Mouse (Mus musculus) cerebellum, adult 18-20 months (tissue): ENCODE measurements around the gene Nog.
A peak's percentile ranks its signal among the peaks of the same experiment; 100 is the strongest.

Experiments
- DNase-seq, 2 experiments: peaks; one replicate each; pipeline ENCODE4 v3.0.0; 2021

The Nog gene

DNA sequence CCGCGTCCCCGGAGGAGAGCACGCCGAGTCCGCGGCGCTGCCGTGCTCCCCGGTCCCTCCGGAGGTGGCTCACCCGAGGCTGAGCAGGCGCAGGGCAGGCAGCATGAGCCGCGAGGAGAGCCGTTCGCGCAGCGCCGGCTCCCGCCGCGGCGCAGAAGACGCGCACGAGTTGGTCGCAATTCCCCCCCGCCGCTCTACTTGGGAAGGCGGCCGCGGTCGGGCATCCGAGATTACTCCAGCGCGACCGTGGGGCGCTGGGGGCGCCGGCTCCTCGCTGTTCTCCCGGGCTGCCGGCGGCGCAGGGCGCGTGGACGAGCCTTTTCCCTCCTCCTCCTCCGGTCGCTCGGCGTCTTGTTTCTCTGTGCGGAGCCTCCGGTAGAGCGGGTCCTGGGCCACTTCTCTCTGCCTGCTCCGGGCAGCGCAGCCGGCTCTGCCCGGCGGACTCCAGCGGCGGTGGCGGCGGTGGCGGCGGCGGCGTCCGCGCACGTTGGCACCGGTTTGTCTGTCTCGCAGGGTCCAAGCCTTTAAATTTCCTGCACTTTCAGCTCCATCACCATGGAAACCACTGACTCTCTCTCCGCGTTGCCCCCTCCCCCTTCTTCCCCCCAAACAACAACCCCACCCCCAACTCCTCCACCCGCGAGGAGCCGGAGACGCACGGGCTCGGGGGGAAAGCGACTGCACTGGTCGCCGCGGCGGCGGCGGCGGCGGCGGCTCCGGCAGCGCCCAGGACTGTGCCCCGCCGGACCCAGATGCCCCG is at the start of gene Nog:
Nog (minus strand) TSS at position 277 of the 760 bp plus-strand sequence.
- peak in 1 of 2 experiments; percentile 33 for DNase-seq

DNA sequence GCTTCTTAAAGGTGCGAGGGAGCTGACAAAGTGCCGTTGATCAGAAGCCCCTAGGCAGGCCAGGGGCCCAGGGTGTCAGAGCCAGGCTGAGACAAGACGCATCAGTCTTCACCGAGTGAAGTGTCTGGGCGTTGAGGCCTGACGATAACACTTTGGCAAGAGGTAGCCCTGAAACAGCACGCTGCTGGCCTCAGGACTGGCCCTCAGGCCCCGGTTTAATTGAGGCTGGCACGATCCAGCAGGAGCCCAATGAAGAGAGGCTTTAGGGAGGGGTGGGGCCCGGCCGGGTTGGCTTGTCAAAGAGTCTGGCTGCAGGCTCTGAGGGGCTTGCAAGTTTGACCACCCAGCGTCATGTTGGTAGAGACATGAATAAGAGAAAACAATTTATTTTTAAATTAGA is 38.1 kb upstream of the Nog start:
- DNase-seq, result no peak

DNA sequence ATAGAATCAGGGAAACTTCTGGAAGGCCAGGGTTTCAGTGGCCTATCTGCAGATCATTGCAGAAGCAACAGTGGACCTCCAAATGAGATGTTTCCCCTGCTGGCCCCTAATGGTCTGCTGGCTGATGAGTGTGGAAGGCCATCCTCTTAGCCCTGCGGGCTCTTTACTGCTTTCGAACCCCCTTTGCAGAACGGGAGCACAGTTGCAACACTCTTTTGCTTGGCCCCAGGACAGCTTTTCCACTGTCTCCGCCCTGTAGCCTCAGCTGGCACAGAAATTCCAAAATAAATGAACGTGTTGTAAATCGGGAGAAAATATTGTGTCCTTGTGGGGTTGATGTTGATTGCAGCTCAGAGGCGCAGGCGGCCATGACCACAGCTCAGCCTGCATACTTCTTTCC is 37.7 kb upstream of the Nog start:
- no peak for DNase-seq

DNA sequence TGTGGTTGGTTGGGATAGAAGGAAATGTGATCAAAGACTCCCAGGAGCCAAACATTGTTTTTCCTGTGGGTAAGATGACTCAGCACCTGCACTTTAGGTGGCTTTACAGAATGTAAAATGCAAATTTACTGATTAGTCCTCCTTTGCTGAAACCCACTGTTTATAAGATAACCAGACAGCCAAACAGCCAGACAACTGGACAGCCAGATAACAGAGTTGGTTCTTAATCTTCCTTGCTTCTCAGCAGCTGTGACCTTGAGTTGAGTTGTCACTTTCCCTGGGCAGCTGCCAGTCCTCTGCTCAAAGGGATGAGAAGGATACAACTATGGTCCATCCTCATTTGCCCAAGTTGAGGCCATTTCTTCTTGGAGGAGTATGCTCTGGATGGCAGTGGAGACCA is 35.8 kb upstream of the Nog start:
- DNase-seq, result no peak

DNA sequence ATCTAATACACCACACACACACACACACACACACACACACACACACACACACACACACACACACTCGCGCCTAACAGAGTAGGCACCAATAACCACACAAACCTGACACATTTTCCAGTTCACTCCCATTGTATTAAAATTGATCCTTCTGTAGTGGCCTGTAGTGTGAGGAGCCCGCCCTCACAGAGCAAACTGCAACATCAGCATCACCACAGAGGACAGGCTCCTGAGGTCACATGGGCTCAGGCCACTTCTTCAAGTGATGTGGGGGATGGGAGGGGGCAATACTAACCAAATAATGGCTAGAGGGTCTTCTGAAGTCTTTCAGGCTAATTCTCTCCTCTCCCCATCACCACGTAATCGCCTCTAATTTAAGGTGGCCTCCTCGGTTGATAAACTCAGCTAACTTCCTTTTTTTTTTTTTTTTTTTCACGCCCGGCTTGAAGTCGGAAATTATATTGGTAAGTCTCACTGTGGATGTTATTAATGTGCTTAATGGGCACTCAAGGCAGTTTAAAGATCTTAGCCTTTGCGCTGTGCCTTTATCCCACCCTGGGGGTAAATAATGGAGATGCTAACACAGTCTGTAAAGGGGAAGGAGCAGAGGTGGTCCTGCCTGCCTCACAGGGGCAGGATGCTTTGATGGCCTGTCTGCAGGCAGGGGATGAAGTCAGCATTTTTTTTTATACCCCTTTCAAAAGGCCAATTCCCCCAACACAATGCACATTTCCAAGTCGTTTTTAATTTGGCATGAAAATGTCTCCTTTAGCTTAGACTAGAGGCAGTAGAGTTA is 25.2 kb upstream of the Nog start:
- DNase-seq, result no peak

DNA sequence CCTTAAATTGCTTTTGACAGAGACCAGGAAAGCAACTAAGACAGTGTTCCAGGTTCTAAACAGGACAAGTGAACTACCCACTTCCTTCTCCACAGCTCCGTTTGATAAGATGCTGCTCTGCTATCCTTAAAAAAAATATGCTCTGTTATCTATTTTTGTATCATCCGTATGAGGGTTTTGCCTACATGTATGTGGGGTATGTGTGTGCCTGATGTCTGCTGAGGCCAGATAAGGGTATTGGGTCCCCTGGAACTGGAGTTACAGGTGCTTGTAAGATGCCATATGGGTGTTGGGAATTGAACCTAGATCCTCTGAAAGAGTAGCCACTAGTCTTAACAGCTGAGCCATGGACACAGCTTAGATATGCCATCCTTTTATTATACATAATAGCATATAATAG is 19.6 kb upstream of the Nog start:
- no peak for DNase-seq

DNA sequence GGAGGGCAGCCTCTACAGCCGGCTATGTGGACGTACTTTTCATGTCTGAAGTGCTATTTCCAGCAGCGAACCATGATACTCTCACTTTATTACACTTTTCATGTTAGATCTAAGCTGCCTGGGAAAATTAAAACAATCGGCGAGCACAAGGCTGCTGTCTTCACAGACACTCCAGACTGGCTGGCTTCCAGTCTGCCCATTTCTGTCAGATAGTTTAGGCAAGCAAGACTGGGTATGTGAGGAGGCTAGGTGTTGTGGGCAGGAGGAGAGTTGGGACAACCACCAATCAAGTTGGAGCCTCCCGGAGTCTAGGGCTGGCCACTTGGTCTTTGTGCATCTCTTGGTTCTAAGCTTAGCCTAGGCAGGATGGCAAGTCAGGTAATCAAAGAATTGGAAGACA is 17.5 kb upstream of the Nog start:
- no peak for DNase-seq

DNA sequence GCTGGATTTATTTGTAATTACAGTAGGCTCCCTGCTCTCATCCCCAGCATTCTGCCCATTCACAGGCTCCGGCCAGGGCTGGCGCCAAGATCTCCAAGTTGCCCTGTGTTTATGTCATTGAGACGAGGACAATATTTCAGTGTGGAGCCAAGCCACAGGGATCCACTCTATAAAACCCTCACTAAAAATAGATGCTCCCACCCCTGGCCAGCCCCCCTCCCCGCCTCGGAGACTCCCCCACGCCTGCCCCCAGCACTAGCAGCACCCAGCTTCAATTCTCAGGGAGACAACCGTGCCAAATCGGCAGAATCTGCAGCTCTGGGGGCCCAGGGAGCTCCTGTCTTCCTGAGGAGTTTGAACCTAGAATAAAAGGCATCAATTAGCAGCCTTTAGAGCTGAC is 16.2 kb upstream of the Nog start:
- DNase-seq, result no peak

DNA sequence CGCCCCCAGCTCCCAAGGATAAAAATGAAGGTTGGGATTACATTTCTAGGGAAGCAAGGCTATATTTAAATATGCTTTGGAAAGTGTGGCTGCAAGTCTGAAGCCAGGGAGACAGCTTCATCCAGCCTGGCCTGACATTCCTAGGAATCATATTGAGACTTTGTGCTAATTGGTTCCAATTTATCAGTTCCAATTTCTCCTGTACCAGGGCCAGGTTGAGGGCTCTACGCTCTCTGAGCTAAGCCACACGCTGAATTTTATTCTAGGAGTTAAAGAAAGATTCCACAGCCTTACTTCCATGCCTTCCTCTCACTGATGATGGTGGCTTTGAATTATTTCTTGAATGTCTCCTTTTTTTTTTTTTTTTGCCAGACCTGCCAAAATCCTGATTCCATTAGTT is 15.6 kb upstream of the Nog start:
- no peak for DNase-seq

DNA sequence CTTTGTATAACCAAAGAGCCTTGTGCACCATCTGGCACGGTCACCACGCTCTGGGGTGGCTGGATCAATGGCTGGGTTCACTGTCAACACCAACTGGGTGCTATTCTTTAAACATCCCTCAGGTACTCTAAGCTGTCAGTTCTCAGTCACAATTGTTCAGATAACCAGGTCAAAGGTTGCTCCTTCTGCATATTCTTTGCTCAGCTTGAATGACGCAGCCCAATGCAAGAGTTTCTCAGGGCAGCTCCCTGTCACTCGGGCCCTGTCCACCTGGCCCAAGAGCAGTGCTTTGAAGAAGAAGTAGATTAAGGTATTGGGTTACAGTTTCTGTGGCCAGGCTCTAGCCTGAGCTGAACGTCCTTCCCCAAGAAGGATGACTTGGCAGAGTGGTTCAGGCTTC is 12.2 kb upstream of the Nog start:
- DNase-seq, result no peak

DNA sequence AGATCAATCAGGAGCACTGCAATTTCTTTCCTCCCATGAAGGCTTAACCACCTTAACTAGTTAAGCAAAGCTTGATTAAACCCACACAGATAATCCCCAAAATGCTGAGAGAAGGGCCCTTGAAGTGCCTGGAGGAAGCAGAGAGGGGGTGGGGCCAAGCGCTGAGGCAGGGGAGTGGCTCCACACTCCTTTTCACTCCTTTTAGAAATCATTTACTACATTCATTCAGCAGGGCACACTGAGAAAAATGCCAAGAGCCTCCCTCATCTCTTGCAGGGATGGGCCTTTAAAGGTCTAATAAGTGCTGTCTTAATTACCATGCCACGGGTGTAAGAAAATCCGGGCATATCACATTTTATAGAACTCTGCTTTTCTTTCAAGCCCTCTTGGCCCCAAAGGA is 10.2 kb upstream of the Nog start:
- no peak for DNase-seq

DNA sequence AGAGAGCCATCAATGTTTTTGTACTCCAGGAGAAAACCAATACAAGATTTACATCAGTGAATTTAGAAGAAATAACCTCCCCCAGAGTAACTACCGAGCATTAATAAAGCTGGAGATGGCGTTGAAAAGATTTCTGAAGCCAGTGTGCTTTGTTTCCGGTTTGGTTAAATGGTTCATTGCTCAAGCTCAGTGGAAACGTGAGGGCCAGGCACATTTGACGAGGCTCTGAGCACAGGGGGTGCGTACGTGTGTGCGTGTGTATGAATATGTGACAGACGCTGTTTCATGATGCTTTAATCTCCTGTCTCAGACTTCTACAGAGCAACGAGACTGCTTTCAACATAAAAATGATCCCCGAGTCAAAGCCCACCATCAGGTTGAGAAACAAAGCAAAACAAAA is 8.1 kb upstream of the Nog start:
- DNase-seq, result no peak

DNA sequence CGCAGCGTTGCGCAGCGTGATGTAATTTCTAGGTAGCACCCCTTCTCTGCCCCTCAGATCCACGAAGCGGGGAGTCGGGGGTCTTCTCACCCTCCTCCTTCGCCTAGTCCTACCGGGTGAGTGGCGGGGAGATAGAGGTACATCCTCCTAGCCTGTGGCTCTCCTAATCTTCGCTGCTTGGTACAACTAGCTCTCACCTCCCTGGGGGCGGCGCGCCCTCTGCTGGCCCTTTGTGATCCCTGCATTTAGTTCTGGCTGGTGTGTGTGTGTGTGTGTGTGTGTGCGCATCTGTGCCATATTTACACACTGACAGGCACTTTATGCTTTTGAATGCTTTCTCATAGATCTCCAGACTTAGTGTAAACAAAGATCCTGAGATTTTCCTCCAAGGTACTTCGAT is 1.3 kb upstream of the Nog start:
- peak; percentile 70 to 85 for DNase-seq

DNA sequence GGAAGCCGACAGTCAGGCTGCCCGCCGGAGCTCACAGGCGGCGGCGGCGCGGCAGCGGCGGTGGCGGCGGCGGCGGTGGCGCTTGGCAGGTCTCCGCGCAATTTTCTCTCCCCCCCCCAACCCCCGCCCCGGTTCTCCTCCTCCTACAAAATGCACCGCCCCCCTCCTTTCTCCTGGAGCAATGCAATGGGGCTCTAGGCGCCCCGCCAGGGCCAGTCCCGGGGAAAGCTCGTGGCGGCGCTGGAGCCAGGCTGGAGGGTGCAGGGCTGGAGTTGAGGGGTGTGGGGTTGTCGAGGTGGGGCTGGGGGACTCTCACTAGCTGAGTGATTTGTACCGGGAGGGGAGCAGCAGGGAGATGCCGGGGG is 666 bp upstream of the Nog start:
- DNase-seq, result peak in 1 of 2 experiments; percentile 39

DNA sequence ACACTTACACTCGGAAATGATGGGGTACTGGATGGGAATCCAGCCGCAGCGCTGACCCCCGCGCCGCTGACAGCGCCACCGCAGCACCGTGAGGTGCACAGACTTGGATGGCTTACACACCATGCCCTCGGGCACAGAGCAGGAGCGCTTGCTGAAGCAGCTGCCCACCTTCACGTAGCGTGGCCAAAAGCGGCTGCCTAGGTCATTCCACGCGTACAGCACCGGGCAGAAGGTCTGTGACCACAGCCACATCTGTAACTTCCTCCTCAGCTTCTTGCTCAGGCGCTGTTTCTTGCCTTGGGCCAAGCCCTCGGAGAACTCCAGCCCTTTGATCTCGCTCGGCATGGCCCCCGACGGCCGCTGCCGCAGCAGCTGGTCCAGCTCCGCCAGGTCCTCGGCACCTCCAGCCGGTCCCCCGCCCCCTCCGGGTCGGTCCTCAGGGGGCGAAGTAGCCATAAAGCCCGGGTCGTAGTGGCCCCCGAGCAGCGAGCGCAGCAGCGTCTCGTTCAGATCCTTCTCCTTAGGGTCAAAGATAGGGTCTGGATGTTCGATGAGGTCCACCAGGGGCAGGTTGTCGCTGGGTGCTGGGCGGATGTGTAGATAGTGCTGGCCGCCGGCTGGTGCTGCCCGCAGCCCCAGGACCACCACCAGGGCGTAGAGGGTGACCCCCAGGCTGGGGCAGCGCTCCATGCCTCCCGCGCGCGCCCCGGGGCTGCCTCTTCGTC is 639 bp downstream of the Nog start:
- DNase-seq, result peak in 1 of 2 experiments; percentile 5

DNA sequence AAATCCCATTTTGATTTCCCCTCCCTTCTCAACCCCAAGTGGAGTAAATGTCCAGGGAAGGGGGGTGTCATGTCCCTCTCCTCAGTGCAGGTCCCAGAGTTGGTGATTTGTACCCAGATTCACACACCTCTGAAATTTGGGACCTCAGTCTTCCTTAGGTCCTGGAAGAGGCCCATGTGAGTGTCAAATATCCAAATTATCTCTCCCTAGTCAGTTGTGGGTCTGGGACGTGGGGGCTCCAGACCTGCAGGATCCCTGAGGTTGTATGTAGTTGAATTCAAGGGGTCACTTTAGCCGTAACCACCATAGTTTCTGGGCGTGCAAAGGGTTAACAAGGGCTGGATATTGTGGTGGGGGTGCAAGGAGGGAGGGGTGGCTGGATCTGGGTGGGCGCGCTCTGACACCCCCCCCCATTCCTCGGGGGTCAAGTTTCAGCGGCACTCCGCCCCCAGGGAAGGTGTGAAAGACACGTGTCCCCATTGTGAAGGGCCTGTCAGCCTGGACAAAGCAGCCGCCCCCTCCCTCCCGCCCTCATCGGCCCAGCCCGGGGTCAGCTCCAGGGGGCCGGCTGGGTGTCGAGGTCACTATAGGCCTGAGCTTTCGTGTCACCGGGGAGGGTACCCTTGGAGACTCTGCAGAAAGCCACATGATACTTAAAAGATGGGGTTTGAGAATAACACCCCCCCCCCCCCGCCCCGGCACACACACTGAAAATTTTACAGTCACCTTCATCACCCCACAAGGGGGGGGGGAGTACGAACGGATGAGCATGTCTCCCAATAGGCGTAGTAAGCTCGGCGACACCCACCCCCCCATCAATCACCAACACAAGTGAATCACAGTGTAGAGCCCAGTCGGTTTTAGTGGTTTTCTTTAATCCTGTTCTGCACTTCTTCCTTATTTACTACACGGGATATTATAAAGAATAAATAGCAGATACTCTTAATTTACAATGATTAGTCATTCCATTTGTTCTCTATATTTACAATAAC is 2.1 kb downstream of the Nog start:
- no peak for DNase-seq

DNA sequence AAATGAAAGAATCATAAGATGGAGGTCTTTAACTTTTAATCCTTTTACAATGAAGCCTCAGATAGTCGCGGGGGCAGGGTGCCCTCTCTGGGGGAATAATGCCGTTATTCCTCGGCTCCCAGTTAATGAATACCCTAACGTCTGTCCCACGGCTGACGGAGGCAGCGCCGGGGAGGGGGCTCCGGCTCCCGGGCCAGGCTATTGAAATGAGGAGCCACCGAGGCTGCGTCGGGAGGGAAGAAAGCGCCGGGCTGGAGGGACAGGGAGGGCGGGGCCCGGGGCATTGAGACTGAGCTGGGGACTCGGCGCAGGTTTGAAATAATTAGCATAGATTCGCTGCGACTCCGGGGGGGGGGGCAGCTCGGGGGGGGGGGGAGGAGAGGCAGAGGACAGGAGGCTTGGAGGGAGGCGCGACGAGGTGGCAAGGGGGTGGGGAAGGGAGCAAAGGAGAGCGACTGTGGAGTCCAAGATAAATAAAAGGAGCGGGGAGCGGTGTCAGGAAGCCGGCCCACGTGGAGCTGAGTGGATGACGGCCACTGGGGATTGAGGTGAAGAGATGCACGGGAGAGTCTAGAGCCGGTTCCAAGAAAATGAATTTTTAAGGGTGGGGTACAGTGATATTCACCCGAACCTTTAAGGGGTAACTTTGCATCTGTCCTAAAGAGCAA is 2.9 kb downstream of the Nog start:
- peak in 1 of 2 experiments; percentile 6 for DNase-seq

DNA sequence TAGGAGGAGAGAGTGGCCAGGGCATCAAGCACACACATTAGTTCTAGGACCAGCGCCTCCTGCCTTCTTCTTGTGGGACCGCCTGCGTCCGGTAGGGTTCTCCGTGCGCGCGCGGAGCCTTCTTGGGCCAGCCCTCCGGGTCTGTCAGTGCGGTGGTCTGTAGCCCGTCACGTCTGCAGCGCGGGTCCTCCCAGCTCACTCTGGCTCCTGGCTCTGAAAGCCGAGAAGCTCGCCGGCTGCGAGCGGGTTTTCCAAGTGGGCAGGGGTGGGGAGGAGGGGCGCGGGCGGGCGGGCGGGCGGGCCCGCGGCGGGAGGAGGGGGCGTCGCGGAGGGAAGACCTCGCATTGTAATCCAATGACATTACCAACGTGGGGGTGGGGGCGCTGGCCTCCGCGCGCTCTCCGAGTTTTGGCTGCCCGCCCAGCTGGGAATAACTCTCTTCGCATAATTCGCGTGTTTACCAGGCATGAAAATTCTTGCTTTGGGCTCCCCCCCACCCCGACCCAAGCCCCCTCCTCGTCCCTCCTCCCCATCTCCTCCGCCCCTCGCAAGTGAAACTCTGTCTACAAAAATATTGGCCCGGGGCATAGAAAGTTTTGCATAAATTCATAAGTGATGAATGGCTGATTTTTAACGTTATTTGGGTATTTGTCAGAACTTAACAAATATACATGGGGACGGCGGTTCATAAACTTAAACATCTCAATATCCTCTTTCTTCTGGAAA is 3.7 kb downstream of the Nog start:
- peak in 1 of 2 experiments; percentile 14 for DNase-seq

DNA sequence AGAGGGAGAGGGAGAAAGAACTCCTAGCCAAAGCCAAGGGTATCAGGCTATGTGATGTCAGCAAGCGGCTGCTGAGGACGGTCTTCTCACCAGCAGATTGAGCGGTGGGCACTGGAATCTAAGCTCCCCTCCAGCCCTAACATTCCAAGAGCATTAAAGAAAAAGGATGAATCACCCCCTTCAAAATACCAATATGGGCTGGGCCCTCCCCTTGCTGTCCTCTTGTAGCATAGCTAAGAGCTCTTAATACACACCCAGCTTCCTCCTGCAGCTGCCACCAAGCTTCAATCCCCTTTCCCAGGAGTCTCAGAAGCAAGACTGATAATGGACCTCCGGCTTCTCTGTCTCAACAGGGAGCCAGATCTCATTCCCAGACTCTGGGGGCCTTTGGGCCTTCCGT is 4.6 kb downstream of the Nog start:
- DNase-seq, result no peak

DNA sequence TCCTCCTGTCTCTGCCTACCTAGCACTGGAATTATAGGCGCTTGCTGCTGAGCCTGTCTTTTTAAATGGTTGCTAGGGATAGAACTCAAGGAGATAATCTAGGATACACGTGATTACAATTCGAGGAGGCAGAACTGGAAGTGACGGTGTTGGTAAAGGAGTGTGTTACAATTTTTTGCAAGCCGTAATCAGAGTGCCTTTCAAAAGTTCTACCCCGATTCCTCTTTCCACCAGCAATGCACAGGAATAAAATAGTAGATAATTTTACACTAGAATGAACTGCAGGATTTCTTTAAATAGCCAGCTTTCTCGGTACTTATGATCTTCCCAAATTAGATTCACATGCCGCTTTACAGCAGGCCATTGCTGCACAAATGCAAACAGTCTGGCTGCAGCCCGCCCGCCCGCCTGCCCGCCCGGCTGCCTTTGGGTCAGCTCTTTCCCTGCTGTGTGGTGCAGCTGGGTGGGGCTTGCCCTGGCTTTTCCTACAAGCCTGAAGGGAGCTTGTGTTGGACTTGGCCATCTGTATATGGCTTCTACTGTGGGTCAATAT is 32.2 kb downstream of the Nog start:
- no peak for DNase-seq

DNA sequence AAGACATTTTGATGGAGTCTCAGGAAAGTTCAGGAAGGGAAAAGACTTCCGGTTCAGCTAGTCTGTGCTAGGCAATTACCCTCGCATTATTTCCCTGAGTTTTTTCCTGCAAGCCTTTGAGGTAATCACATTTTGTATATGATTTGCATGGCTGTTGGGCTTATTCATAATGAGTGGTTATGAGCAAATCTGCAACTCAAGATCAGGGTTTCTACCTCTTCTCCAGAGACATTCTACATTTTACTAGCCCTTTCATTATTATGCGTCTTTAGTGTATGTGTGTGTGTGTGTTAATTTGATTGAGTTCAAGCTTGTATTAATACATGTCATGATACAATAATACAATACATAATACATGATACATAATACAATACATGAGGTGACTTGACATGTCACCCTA is 34.6 kb downstream of the Nog start:
- no peak for DNase-seq
